Mouse (Mus musculus) heart, postnatal 0 days (tissue): ENCODE results near the gene Cd40.

Experiments used
- CTCF ChIP-seq: IDR thresholded peaks from 2 replicates; pipeline ENCODE4 v1.5.1; 2016; ENCODE audit warnings: antibody characterized with exemption, control low read depth, low read depth
- EP300 ChIP-seq: IDR thresholded peaks from 2 replicates; pipeline ENCODE4 v1.6.1; 2016; ENCODE audit warnings: antibody characterized with exemption, low read depth

DNA sequence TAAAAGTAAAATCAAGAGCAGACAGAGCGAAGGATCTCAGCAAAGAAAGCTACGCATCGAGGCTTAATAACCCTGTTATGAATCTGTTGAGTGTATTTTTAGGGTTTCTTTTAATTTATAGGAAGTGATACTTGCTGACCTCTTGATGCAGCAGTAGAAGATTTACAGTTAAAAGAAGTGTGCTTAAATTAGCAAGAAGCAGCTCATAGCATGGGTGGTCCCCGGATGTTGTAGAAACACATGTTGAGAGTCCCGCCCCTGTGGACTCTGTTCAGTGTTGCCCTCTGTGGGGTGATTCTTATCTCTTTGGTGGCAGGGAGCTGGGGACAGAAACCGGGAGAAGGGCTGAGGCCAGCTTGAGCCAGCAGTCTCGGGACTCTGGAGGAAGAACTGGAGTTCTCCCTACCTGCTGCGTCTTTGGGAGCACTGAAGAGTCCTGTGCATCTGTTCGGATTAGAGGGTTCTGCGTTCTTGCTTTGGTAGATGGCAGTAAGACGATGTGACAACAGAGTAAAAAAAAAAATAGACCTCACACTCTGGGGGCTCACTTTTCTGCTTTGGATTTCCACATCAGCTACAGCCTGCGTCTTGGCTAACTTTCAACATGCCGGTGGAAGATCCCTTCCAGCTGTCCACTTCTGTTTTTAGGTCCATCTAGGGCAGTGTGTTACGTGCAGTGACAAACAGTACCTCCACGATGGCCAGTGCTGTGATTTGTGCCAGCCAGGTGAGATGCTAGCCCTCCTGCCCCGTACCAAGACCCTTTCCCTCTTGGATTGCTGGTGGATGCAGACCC is 6.4 kb downstream of the Cd40 start:
- no peak for TF ChIP-seq CTCF
- TF ChIP-seq EP300: no peak
